Mouse (Mus musculus) T-helper 1 cell (primary cell): ENCODE data around the gene Clec2h.
"Not testable (repeated sequence)": the region's sequence is repeated elsewhere in the genome, so short reads cannot be mapped to it uniquely, and the experiment has no call there.

Source experiments
- in situ Hi-C: fragments of 300-600 bp; cut with MboI, MseI; formaldehyde crosslinking; loops from one replicate; pipeline ENCODE4 v1.15.1; 2025; ENCODE audit warnings: high pct_unique_total_duplicates

Gene Clec2h

GRCm38 (mm10) chr6:128662206-128662605 is at the start of gene Clec2h:
TSS of gene Clec2h (plus strand) at chr6:128662385.
- in situ Hi-C loops = no loop called here

DNA sequence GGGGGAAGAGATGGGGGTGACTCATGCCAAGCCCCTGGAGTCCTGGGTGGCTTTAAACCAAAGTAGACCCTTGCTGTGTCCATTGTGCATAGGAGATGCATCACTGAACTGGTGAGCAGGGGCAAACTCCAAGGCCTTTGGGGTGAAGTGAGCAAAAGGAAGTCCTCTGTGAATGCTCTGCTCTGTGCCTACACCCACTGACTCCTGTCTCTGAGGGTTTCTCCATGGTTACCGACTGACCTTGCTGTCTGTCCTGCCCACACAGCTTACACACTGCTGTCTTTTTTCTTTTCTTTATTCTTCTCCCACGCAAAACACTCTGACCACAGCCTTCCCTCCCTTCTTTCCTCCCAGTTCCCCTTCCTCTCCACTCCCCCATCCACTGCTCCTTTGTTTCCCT is 39.5 kb upstream of the Clec2h start:
- in situ Hi-C loops = no loop called here

- in situ Hi-C loops = not testable (repeated sequence)
Observed at GRCm38 (mm10) chr6:128623433-128623832, 38.8 kb upstream of the Clec2h start, which contains the start of gene Klrb1a. TSS of gene Klrb1a (minus strand) at chr6:128623533.

- in situ Hi-C loops = no loop called here
Observed at GRCm38 (mm10) chr6:128624425-128624824, 37.8 kb upstream of the Clec2h start.

DNA sequence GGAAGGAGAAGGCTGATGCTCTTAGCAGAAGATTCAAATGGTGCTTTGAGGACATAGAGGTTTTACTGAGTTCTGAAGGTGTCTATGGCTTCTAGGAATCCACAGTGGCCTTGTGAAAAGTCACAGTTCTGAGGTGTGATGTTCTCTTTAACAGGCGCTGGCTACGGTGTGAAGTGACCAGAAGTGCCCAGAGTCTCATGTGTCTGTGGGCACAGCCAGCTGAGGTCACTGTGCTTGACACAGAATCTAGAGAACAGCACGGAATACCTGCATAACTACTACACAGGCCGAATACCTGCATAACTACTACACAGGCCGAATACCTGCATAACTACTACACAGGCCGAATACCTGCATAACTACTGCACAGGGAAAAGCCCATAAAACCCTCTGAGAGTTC is 36.9 kb upstream of the Clec2h start:
- in situ Hi-C loops = not testable (repeated sequence)

GRCm38 (mm10) chr6:128629771-128630739 is 32.1 kb upstream of the Clec2h start:
- in situ Hi-C loops = not testable (repeated sequence)

GRCm38 (mm10) chr6:128630912-128631905 is 31.0 kb upstream of the Clec2h start:
- in situ Hi-C loops = not testable (repeated sequence)

GRCm38 (mm10) chr6:128640673-128641072 is 21.5 kb upstream of the Clec2h start:
- in situ Hi-C loops = no loop called here

GRCm38 (mm10) chr6:128641116-128641716 is 21.0 kb upstream of the Clec2h start:
- in situ Hi-C loops = no loop called here

DNA sequence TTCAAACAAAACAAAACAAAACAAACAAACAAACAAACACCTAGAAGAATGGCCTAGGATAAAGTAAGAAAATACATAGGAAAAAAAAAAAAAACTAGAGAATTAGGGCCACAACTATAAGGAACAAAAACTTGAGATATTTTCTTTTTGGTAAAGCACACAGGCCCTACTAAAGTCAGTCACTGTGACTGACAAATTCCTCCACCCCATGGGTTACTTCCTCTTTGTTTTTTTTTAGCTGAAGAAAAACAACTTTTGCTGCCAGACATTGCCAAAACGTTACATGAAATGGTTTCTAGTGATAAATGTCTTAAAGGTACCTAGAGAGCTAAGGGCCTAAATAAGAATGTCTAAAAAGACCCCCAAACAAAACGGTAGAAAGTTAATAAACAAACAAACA is 18.2 kb upstream of the Clec2h start:
- in situ Hi-C loops = no loop called here

DNA sequence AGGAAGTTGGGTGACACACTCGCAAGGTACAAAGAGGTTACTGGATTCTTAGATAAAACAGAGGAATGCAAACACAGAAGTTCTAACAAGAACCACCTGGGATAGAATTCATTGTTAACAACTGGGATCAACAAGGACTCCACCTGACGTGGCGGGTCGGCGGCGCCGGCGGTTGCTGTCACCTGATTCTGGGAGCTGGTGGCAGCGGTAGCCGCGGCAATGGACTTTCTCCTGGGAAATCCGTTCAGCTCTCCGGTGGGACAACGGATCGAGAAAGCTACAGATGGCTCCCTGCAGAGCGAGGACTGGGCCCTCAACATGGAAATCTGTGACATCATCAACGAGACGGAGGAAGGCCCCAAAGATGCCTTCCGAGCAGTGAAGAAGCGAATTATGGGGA is 17.5 kb upstream of the Clec2h start:
- in situ Hi-C loops = not testable (repeated sequence)

DNA sequence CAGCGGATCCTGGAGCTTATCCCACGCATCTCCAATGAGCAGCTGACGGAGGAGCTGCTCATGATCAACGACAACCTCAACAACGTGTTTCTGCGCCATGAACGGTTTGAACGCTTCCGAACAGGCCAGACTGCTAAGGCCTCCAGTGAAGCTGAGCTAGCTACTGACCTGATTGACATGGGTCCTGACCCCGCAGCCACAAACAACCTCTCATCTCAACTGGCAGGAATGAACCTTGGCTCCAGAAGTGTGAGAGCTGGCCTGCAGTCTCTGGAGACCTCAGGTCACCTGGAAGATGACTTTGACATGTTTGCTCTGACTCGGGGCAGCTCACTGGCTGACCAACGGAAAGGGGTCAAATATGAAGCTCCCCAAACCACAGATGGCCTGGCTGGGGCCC is 16.5 kb upstream of the Clec2h start:
- in situ Hi-C loops = not testable (repeated sequence)

GRCm38 (mm10) chr6:128649681-128650080 is 12.5 kb upstream of the Clec2h start:
- in situ Hi-C loops = no loop called here

DNA sequence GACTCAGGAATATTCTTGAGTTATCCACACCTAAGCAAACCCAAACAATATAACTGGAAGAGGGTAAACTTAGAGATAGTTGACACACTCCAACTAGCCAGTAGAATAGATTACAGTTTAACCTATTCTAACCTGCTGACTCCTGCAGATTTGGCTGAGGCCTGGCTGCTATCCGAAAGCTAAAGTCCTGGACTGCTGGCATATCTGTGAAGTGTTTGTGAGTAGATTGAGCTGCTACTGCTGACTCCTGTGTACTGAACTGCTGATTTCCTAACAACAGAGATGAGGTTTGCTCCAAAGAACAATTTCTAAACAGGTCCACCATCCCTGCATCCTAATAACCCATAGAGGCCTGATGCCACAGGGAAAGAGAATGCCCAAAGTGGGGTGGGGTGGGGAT is 12.0 kb upstream of the Clec2h start:
- in situ Hi-C loops = no loop called here

DNA sequence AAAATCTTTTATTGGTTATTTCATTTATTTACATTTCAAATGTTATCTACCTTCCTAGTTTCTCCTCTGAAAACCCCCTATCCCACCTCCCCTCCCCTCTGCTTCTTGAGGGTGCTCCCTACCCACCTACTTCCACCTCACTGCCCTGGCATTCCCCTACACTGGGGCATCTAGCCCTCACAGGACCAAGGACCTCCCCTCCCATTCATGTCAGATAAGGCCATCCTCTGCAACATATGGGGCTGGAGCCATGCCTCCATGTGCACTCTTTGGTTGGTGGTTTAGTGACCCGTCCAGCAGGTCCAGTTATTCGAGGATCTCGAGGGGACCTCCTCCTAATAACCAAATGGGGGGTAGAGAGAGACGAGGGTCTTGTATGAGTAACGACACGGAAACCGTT is 11.4 kb upstream of the Clec2h start:
- in situ Hi-C loops = not testable (repeated sequence)

GRCm38 (mm10) chr6:128652938-128653337 is 9.2 kb upstream of the Clec2h start:
- in situ Hi-C loops = no loop called here

DNA sequence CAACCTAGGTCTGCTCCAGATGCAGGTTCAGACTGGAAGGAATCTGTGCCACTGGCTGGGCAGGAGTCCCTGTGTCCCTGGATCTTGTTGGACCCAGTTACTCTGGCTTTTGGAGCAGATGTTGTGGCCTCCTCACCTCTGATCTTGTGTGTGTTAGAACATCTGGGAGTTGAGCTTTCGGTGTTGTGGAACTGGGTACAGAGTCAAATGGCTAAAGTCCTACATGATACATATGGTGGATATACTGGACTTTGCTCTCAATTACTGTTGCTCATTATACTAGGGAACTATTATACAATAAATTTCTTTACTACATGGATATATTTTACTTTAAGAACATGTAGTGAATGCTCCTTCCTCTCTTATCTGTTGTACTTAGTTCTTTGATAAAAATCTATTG is 936 bp upstream of the Clec2h start:
- in situ Hi-C loops = no loop called here

GRCm38 (mm10) chr6:128669936-128670335 is 7.8 kb downstream of the Clec2h start:
- in situ Hi-C loops = no loop called here

DNA sequence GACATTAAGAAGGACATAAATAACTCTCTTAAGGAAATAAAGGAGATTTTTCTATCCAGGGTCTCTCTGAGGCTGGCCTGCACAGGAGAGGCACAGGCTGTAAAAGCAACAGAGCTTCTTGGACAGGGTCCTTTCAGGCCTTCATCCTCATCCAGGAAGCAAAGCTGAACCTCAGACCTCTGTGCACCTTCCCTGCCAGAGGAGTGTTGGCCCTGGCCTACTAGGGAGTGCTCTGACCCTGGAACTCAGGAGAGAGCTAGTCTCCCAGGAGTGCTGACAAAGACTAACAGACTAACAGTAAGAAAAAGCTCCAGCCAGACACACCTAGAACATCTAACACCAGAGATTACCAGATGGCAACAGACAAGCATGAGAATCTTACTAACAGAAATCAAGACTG is 17.4 kb downstream of the Clec2h start:
- in situ Hi-C loops = no loop called here

DNA sequence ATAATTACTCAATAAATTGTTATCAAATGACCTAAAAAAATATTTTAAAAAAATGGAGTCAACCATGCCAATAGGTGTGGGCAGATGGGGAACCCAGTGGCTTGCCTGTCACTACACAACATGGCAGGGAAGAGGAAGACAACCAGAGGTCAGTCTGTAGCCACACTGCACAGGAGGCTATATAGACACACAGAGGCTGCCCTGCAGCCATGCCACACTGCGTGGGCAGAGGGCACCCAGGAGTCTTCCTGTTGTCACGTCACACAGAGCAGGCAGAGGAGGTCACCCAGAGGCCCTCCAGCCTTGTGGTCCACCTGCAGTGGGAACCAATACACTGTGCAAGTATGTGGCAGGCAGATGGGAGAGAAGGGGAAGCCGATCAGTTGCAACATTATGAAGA is 39.5 kb downstream of the Clec2h start:
- in situ Hi-C loops = no loop called here

- in situ Hi-C loops = no loop called here
Observed at GRCm38 (mm10) chr6:128722959-128723358, 60.8 kb downstream of the Clec2h start, which contains the start of gene Klrb1. TSS of gene Klrb1 (minus strand) at chr6:128723059.
